Mouse (Mus musculus) spleen, adult 2 months (tissue): ENCODE data around the gene Arhgef17. TPM values are rescaled to one million over a fixed set of nuclear protein-coding genes. Genes with fewer than 3 reads are reported as not detected.
A peak's percentile ranks its signal among the peaks of the same experiment; 100 is the strongest.
"Not testable (repeated sequence)": the region's sequence is repeated elsewhere in the genome, so short reads cannot be mapped to it uniquely, and the experiment has no call there.

Experiments used
- DNase-seq, 2 experiments: peaks; one replicate each; pipeline versions ENCODE4 v3.0.0 to v3.0.0-alpha.2; 2012 to 2021; ENCODE audit warnings: low spot score in 2 of 2, low read depth in 1 of 2
- H3K27ac ChIP-seq: fragments of 200-500 bp; 2 replicates; pipeline ENCODE4 v1.5.1; 2012; ENCODE audit warnings: low read length, inconsistent platforms; ENCODE audit not compliant: insufficient read depth
- H3K27me3 ChIP-seq: fragments of 200-500 bp; 2 replicates; pipeline ENCODE4 v1.6.1; 2012; ENCODE audit warnings: mild to moderate bottlenecking, moderate library complexity, low read length, inconsistent platforms; ENCODE audit not compliant: control insufficient read depth, insufficient read depth
- H3K36me3 ChIP-seq: fragments of 200-500 bp; 2 replicates; pipeline ENCODE4 v1.6.1; 2012; ENCODE audit warnings: mild to moderate bottlenecking, low read length, inconsistent platforms; ENCODE audit not compliant: control insufficient read depth, insufficient read depth
- H3K4me1 ChIP-seq: fragments of 200-500 bp; 2 replicates; pipeline ENCODE4 v1.6.1; 2011; ENCODE audit warnings: inconsistent platforms; ENCODE audit not compliant: control insufficient read depth, insufficient read depth, insufficient read length
- H3K4me3 ChIP-seq: fragments of 200-500 bp; 2 replicates; pipeline ENCODE4 v1.5.1; 2011; ENCODE audit warnings: mild to moderate bottlenecking, inconsistent platforms; ENCODE audit not compliant: insufficient read depth, insufficient read length; ENCODE audit errors: extremely low read depth
- CTCF ChIP-seq: fragments of 200-500 bp; IDR thresholded peaks from 2 replicates; pipeline ENCODE4 v1.5.1; 2011; ENCODE audit warnings: mild to moderate bottlenecking, inconsistent platforms; ENCODE audit not compliant: insufficient read depth, insufficient read length, insufficient replicate concordance; ENCODE audit errors: extremely low read depth
- POLR2A ChIP-seq: fragments of 200-500 bp; IDR thresholded peaks from 2 replicates; pipeline ENCODE4 v1.6.1; 2011; ENCODE audit warnings: low read depth, low read length, inconsistent platforms
- WGBS: fragments of 180-500 bp; shearing (Covaris S2); methylation state at CpG from one replicate; pipeline ENCODE4 v1.1.7; 2018; 5-methylcytosine and 5-hydroxymethylcytosine counted together
- polyA plus RNA-seq: library from polyadenylated mRNA; depleted of rRNA; stranded (reverse); fragments of >200 nt; gene quantifications from 2 replicates; pipeline ENCODE4 v1.2.3, GENCODE M21; 2012

Gene Arhgef17
- polyA plus RNA-seq, 1 experiment: 12.3 TPM

GRCm38 (mm10) chr7:100853396-100853795 is 78.5 kb downstream of the Arhgef17 start:
- H3K27ac ChIP-seq: peak overlapping the region; percentile 96
- H3K36me3 ChIP-seq: peaks cover 10% of the 10 kb centered on the region; the same call in 1 of the 2 replicates
- WGBS: 33% methylated on average over 3 of the region's 3 CpGs
- H3K4me1 ChIP-seq: peaks cover 56% of the 10 kb centered on the region; the same call in 1 of the 2 replicates
- H3K4me3 ChIP-seq: no peak overlapping the region
- no peak for TF ChIP-seq CTCF
- TF ChIP-seq POLR2A: no peak
- DNase-seq: no peak
- no peaks in the 10 kb centered on the region for H3K27me3 ChIP-seq

GRCm38 (mm10) chr7:100851481-100852356 is 80.2 kb downstream of the Arhgef17 start:
- Histone ChIP-seq H3K27ac (peak overlapping the region; percentile 20; the same call in 1 of the 2 replicates), H3K27me3 (no peaks in the 10 kb centered on the region), H3K4me1 (peaks cover 52% of the 10 kb centered on the region; the same call in 1 of the 2 replicates), H3K4me3 (no peak overlapping the region), H3K36me3 (peaks cover 22% of the 10 kb centered on the region)
- 55% methylated on average over 9 of the region's 9 CpGs for WGBS
- TF ChIP-seq CTCF (no peak), POLR2A (no peak)
- DNase-seq: no peak

DNA sequence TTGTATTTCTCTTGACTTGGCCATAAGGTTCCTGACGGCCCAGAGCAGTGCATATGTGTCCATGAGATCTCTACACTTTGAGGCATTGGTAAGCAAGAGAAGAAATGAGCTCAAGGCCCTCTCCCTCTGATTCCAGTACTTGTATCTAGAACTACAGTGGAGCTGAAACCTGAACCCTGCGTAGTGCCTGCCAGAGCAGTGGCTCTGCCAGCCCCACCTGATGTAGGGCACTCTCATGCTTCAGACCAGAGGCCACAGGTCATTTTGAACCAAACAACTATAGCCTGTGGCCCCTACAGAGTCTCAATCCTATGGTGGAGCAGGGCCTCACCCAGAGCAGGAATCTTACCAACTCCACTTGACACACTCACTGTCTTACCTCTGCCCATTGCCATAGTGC is 82.4 kb downstream of the Arhgef17 start:
- Histone ChIP-seq H3K4me3 (no peak overlapping the region), H3K27ac (no peak overlapping the region), H3K27me3 (no peaks in the 10 kb centered on the region), H3K4me1 (peaks cover 49% of the 10 kb centered on the region; the same call in 1 of the 2 replicates), H3K36me3 (peaks cover 22% of the 10 kb centered on the region)
- TF ChIP-seq POLR2A (no peak), CTCF (no peak)
- 96% methylated on average over 2 of the region's 2 CpGs for WGBS
- DNase-seq: no peak

DNA sequence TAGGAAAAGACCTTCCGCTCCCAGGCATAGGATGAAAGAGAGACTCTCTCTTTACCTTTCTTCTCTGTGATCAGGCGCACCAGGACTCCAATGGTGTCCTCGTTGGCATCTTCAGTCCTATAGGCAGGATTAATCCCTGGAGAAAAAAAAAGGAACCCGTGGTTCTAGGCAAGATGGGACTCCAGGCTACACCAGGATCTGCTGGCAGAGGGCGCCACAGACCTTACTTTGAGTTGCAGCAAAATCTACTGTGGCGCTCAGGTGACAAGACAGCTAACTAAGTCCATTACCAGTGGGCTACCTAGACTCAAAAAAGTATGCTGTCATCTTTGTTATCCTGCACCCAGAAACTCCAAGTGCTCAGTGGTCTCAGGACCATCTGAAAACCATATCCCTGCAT is 83.2 kb downstream of the Arhgef17 start:
- TF ChIP-seq POLR2A (no peak), CTCF (peak; percentile 87; the same call in 1 of the 2 replicates)
- no peak overlapping the region for H3K27ac ChIP-seq
- peaks cover 41% of the 10 kb centered on the region; the same call in 1 of the 2 replicates for H3K4me1 ChIP-seq
- H3K36me3 ChIP-seq: peaks cover 22% of the 10 kb centered on the region
- H3K4me3 ChIP-seq: no peak overlapping the region
- no peaks in the 10 kb centered on the region for H3K27me3 ChIP-seq
- WGBS: 50% methylated on average over 6 of the region's 6 CpGs
- peak in 1 of 2 experiments; percentile 71 for DNase-seq

DNA sequence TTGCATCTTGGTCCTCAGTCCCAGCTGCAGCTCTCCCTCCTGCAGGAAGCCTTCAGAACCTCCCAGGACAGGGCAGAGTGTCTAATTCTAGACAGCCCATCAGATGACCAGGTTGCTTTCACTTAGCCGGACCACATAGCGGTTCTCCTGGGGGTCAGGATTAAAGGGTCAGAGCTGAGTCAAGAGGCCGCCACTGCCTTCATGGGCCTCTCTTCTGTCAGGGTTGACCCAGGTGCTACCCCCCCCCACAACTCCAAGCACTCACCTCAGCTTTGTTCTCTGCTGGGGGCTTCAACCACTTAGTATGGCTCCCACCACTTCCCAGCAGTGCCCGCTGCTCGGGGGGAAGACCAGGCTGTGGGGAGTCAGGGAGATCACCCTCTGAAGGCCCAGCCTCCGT is 84.8 kb downstream of the Arhgef17 start:
- Histone ChIP-seq H3K36me3 (peaks cover 22% of the 10 kb centered on the region), H3K4me1 (peaks cover 26% of the 10 kb centered on the region; the same call in 1 of the 2 replicates), H3K27ac (no peak overlapping the region), H3K4me3 (no peak overlapping the region), H3K27me3 (no peaks in the 10 kb centered on the region)
- TF ChIP-seq CTCF (no peak), POLR2A (no peak)
- 93% methylated on average over 6 of the region's 6 CpGs for WGBS
- no peak for DNase-seq

GRCm38 (mm10) chr7:100846033-100846432 is 85.9 kb downstream of the Arhgef17 start:
- not testable (repeated sequence) for DNase-seq, H3K27me3 ChIP-seq, H3K4me3 ChIP-seq
- Histone ChIP-seq H3K36me3 (peaks cover 21% of the 10 kb centered on the region), H3K27ac (peak overlapping the region; percentile 52), H3K4me1 (peaks cover 16% of the 10 kb centered on the region; the same call in 1 of the 2 replicates)
- WGBS: 38% methylated on average over 7 of the region's 7 CpGs

DNA sequence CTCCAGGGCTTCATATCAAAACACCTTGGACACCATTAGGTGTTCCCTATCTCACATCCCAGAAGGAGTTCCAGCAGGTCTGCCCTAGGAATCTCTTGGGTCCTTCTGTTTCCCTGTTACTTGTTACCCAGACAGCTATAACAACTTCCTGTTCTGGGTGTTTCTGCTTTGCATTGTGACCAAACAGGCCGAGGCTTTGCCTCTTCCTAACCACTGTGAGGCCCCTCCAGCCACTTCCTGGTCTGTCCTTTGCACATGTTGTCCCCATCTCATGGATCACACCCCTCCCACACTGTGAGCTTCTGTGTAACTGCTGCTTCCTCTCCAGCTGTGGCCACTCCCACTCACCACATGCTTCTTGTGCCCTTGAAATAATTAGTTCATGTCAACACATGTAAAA is 86.5 kb downstream of the Arhgef17 start:
- no peak overlapping the region for H3K4me3 ChIP-seq
- peak; percentile 46 to 47 for DNase-seq

More for the DNA sequence above, 86.5 kb downstream of the Arhgef17 start:
- no peak for TF ChIP-seq CTCF
- Histone ChIP-seq H3K4me1 (peaks cover 16% of the 10 kb centered on the region; the same call in 1 of the 2 replicates), H3K27ac (peak overlapping the region; percentile 47), H3K27me3 (no peaks in the 10 kb centered on the region), H3K36me3 (peaks cover 19% of the 10 kb centered on the region)
- 0% methylated on average over 1 of the region's 1 CpGs for WGBS
